Mouse (Mus musculus) granulocyte monocyte progenitor cell, adult 5-6 weeks (primary cell): Measurements from ENCODE around the gene Poldip2. TPM values are rescaled to one million over a fixed set of nuclear protein-coding genes. Genes with fewer than 3 reads are reported as not detected.
A peak's percentile ranks its signal among the peaks of the same experiment; 100 is the strongest.
"Not testable (repeated sequence)": the region's sequence is repeated elsewhere in the genome, so short reads cannot be mapped to it uniquely, and the experiment has no call there.

Experiments
- ATAC-seq: replicated peaks from 2 replicates; pipeline ENCODE4 v1.8.0; 2016; ENCODE audit warnings: mild to moderate bottlenecking, moderate TSS enrichment, inconsistent platforms; ENCODE audit not compliant: poor library complexity, severe bottlenecking
- total RNA-seq, 2 experiments: library from RNA; stranded (forward) in 1 of 2; stranded (reverse) in 1 of 2; fragments of 200-712, 200-1000 nt in 1 of 2; fragments of >200 nt in 1 of 2; fragmentation: Nextera tagmentation in 1 of 2; gene quantifications; 2 replicates each; pipeline ENCODE4 v1.2.3; 2014 to 2017

Poldip2 gene
- total RNA-seq, 2 experiments from 2014 or later, result 68.8 to 85.8 TPM

DNA sequence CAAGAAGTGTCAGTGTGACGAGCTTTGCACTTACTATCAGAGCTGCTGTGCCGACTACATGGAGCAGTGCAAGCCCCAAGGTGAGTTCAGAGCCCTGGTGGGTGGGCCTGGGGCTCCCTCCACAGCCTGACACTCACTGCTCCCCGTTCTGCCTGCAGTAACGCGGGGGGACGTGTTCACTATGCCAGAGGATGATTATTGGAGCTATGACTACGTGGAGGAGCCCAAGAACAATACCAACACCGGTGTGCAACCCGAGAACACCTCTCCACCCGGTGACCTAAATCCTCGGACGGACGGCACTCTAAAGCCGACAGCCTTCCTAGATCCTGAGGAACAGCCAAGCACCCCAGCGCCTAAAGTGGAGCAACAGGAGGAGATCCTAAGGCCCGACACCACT, 12.4 kb upstream of the Poldip2 start:
- ATAC-seq, result no peak

DNA sequence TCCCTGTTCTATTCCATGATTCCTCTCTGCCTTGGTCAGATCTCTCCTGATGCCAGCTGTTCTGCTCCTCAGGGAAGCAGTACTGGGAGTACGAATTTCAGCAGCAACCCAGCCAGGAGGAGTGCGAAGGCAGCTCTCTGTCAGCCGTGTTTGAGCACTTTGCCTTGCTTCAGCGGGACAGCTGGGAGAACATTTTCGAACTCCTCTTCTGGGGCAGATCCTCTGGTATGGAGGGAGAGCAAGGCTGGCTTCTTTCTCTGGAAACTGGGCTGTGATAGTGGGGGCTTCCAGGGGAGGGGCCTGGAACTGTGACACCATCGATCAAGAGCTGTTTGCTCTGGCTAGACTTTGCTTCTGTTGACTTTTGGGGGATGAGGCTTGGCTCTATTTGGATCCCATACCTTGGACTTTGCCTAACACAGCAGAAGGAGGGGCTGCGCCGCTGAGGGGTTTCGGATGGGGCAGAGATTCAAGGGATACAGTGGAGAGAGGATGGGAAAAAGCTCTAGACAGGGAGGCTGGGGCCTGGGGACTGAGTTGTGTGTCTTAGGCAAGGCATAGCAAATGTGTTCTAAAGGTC, 11.3 kb upstream of the Poldip2 start:
- ATAC-seq, result no peak

DNA sequence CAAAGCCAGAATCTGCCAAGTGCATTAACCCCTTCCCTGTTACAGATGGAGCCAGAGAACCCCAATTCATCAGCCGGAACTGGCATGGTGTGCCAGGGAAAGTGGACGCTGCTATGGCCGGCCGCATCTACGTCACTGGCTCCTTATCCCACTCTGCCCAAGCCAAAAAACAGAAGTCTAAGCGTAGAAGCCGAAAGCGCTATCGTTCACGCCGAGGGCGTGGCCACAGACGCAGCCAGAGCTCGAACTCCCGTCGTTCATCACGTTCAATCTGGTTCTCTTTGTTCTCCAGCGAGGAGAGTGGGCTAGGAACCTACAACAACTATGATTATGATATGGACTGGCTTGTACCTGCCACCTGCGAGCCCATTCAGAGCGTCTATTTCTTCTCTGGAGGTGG, 10.5 kb upstream of the Poldip2 start:
- no peak for ATAC-seq

DNA sequence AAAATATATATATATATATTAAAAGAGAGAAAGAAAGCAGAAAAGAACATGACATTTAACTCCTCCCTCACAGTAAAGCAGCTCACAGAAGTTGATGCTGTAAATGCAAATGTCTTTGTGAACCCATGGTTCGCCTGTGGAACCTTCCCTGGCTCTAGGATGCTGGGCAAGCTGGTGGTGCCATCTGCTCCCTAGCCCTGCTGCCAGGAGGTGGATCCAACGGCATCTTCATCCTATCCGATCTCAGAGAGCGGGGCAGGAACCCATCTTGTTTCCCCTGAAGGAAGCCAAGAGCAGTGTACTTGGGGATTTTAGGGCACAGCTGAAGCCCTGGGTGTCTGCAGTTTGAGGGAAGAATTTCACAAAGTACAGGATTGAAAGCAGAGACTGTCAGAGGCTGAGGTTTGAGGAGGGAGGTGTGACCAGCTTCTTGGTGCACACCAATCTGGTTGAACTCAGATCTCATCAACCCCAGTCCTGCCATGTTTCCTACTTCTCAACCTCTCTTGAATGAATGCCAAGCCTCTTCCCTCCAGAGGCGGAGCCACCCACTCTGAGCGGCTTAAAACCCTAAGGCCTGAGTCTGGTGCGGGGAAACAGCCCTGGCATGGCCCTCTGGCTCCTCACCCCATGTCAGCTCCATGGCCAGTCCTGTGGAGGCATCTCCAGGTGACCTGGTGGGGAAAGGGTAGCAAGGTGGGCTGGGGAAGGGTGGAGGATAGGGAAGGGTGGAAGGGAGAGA, 8.9 kb upstream of the Poldip2 start, which contains the start of gene Sebox:
TSS of gene Sebox (plus strand) at position 539 of the 742 bp plus-strand sequence.
- ATAC-seq, result no peak

DNA sequence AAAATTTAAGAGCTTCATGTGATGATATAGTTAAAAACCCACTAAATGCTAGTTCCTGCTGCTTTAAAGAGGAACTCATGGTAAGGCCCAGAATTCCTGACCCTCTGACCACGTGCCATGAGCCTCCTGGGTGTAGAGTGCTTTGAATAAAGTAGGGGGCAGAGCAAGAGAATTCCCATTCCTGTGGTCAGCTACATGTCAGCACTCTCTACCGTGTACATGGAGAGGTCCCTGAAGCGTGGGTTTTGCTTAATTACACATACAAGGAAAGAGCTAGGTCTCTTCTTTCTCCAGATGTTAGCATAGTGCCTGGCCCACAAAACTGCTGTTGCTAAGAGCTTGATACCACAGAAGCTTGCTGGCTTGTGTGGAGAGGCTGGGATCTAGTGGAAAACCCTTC, 6.6 kb upstream of the Poldip2 start:
- ATAC-seq, result no peak

DNA sequence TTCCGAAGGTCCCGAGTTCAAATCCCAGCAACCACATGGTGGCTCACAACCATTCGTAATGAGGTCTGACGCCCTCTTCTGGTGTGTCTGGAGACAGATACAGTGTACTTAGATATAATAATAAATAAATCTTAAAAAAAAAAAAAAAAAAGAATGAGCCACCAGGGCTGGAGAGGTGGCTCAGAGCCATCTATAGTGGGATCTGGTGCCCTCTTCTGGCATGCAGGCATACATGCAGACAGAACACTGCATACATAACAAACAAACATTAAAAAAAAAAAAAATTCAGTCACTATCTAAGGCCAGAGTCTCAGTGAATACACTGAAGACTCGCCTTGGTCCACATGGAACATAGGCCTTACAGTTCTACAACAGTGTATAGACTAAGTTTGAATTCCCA, 2.8 kb upstream of the Poldip2 start:
- ATAC-seq, result no peak

DNA sequence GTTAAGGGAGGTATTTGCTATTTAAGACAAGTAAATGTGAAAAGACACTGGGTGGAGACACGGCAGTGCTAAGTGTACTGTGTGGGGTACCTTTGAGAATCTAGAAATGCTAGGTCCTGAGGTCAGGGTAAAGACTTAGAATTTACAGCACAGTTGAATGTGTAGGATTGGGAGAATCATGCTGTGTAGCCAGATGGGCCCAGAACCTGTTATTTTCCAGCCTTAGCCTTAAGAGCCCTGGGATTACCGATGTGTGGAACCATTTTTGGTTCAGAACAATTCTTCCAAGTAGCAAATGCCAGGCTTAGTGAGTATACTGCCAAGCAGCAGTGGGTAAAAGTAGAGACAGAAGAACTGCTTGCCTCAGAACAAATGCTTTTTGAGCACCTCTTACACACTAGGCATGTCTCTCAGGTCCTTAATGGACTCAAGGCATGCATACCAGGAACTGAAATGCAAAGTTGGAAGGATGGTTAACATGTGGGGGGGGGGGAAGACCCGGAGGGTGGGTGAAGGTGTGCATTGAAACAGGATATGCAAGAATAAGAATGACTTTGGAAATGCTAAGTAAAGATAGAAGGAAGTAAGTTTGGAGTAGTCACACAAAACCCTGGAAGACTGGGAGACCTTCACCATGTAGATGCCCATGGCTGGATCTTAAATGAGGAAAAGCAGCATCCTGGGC, 1.3 kb downstream of the Poldip2 start:
- no peak for ATAC-seq

DNA sequence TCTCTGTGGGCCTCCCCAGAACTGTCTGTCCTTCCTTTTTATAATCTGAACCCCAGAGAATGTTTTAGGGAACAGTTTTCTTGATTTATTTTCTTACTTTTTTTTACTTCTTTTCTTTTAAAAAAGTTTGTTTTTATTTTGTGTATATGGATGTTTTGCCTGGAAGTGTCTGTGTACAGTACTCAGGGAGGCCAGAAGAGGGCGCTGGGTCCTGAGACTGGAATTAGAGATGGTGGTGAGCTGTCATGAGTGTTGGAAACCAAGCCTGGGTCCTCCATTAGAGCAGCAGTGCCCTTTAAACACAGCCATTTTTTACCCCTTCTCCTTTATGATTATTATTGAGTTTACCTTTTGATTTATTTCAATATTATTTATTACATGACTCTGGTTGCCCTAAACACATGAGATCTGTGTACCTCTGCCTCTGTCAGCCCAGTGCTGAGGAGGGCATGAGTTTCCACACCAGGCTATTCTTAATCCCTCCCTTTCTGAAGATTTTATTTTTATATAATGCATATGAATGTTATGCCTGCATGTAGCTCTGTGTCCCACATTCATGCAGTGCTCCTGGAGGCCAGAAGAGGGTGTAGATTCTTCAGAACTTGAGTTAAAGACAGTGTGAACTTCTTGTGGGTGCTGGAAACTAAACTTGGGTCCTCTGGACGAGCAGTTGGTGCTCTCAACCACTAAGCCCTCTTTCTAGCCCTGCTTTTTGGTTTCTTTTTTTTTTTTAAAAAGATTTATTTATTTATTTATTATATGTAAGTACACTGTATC, 3.7 kb downstream of the Poldip2 start:
- no peak for ATAC-seq

DNA sequence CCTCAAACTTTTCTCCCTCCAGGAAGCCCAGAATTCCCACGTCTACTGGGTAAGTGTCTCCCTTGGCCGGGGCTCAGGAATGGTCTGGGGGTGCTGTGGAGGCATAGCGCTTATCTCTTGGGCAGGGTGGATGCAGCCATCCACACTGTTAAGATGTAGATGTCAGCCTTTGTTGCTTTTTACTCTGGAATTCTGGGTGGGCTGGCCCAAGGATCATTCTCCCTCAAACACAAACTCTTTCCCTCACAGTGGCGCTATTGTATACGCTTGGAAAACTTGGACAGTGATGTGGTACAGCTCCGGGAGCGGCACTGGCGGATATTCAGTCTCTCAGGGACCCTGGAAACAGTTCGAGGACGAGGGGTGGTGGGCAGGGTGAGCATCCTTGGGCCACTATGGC, 6.9 kb downstream of the Poldip2 start:
- ATAC-seq, result no peak

DNA sequence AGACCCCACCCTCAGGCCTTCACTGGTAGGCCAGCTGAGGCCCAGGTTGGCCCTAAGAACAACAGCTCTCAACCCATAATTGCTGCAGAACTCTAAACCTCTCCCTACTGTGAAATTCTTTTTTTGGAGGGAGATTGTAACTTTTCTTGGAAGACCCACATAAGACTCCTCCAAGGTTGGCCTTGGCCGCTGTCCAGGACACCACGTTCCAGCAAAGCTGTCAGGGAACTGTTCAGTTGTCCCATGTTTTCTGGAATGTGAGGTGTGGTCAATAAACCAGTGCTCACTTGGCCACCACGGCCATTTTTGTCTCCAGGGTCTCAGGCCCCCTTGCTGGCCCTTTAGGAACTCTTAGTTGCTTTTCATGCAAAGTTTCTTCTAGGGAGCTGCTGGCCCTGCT, 9.9 kb downstream of the Poldip2 start:
- no peak for ATAC-seq

DNA sequence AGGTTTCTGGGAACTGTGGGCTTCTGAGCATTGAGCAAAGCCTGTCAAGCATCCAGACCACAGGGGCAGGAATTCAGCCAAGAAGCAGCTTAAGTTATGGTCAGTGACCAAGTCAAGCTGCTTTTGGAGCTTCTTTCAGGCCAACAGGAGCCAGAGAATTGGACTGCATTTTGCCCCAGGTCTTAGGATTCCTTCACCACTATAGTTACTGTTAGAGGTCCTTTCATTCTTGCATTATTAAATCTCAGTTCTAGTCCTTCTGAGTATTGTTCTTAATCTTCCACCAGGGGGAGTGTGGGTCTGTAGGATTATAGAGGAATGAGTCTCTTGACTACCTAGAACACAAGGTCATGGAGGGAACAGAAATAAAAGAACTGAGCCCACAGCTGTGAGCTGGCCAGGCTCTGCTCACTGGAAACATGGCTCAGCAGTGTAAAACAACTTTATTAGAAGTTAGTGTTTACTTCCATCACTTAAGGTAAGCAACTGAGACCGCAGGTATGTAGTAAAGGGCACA, 10.5 kb downstream of the Poldip2 start:
- no peak for ATAC-seq

DNA sequence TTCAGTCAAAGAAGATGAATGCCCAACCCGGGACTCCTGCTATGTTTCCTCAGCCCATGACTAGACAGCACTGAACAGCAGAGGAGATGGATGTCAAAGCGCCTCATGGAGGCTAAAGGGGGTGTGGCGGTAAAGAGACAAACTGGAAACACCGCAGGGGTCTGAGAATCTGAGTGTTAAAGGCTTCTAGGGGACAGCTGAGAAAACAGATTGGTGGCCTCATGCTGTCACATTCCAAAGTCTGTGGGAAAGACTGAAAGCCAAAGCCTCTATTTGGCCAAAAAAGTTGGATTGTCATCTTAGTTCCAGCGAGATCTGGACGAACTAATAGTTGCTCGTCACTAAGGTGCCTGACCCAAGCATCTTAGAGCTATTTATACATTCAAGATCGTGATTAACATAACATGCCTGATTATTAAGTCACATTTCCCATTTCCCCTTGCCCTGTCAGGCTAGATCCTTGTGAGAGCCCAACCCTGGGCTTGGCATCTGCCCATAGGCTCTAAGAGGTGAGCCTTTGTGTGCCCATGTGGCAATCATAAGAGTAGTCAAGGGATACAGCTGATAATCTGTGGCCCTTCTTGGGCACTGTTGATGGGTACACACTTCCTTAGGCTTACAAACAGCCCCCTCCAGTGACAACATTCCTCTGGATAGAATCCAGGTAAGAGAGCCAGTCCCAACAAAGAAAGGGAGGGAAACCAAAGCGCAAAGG, 11.4 kb downstream of the Poldip2 start:
- ATAC-seq, result no peak

DNA sequence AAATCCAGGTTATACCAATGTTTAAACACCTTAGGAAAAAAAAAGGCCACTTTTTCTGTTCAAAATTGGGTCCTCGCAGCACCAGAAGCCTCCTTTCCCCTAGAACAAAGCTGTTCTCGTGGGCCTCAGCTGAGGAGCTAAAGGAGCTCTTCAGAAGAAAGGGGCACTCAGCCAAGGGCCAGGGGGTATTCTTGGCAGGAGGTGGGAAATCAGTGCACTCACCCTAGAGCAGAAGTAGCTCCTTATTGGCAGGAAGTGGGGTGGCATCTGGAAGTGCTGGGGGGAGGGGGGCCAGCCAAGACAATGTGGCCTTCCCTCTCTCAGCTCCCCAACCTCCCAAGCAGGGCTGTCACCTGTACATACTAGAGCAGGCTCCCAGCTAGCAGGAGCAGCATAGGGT, 12.8 kb downstream of the Poldip2 start:
- no peak for ATAC-seq

DNA sequence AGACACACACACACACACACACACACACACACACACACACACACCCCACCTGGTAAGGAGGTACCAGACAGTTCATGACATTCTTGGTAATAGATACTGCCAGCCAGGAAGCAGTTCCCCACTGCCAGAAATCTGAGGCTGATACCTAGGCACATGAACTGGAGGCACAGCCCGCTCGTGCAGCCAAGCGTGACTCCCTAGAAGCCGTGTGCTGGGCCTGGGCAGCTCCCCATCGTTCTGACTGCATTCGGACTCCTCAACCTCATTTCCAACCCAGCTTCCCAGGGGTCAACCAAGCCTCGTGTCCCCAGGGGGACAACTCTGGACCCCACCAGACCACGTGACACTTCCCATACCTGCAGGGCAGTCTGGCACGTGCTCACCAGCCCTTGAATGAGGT, 16.7 kb downstream of the Poldip2 start:
- no peak for ATAC-seq

DNA sequence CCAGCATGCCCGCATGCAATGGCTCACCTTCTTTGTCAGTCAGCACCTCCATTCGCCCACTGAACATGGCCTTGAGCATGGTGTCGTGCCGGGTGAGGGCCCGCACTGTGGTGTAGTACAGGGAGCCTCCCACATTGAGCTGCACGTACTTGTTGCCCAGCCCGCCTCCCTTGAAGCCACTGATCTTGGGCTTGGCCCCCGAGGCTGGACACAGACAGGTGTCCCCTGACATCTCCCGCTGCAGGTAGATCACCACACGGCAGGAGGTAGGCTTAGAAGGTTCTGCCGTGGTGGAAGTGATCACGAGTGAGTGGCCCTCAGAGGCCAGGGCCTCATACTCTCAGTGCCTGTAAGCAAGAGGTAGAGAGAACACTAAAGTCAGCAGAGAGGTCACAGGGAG, 18.0 kb downstream of the Poldip2 start:
- ATAC-seq, result no peak

DNA sequence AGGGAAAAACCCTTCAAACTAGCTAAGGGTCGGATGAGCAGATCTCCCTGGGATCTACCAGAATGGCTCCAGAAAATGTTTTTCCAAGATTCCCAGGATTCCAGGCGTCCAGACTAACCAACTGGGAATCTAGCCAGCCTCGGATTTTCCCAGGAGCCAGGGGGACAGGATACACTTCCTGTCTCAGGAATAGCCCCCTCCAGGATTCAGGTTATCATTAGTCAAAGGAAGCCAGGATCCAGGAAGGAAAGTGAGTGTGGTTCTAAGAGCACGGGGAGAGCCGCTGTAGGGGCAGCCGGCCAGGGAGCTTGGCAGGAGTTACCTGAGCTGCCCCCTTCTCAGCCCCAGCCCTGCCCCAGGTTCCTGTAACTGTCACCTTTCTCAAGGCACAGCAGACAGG, 19.1 kb downstream of the Poldip2 start:
- ATAC-seq, result no peak

DNA sequence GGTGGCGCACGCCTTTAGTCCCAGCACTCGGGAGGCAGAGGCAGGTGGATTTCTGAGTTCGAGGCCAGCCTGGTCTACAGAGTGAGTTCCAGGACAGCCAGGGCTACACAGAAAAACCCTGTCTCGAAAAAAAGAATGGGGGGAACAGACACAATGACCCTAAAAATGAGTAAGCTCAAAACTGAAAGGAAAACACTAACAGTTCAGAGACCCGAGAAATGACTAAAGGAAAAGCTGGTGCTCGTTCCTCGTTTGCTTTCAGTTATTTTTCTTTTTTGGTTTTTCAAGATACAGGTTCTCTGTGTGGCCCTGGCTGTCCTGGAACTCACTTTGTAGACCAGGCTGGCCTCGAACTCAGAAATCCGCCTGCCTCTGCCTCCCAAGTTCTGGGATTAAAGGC, 19.5 kb downstream of the Poldip2 start:
- ATAC-seq, result not testable (repeated sequence)

DNA sequence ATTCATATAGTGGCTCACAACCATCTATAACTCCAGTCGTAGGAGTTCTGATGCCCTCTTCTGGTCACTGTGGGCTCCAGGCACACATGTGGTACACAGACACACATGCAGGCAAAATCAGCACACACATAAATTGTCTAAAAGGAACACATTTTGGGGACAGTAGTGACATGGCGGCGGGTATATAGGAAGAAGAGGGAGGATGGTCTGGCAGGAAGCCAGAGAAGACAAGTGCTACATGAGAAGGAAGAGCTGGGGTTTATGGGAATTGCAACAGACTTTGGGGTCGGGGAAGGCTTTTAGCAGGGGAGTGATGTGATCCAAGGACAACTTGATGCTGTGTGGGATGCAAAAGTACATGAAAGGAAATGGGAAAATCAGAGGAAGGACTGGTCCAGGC, 22.5 kb downstream of the Poldip2 start:
- ATAC-seq, result no peak

DNA sequence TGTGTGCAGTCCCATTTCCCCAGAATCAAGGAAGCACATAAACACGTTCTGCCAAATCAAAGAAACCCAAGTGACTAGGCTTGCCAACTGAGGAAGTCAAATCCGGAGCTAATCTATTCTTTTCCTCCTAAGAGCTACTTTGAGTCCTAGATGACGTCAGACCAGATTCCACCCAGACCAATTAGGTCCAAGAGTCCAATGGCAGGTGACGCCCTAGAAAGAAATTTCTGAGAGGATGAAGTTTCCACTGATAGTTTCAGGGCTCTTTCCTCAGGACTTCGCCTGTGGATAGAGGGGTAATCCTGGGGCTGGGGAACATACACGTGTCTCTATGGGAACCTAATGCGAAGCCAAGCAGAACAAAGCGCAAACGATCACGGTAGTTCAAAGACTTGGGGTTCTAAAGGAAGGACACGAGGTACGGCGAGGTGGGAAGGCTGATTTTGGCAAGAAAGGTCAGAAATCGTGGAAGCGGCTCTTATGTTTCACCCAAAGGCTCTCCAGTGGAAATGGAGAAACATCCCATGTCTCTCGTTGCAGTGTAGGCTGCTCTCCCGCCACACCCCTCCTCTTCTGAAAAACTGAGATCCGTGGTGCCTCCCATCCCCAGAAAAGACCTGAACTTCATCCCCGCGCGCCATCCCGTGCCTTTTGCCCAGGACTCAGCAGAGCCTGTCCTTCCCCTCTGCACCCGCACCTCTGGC, 23.5 kb downstream of the Poldip2 start:
- ATAC-seq, result peak; percentile 26
